Mouse (Mus musculus) heart, adult 11 months (tissue): ENCODE measurements at regions not wholly inside any gene's neighbourhood (a gene's known extent, or its start where the extent isn't known, plus 50 kb on each side); places are given as distances from the start of the nearest gene placed in this dataset.

Experiments used
- DNase-seq: peaks from one replicate; pipeline ENCODE4 v3.0.0; 2022

GRCm38 (mm10) chr13:37715770-37716693 is 62.2 kb upstream of the Rreb1 start:
- no peak for DNase-seq

GRCm38 (mm10) chr13:37717793-37718192 is 60.4 kb upstream of the Rreb1 start:
- no peak for DNase-seq

GRCm38 (mm10) chr13:37718364-37718763 is 59.8 kb upstream of the Rreb1 start:
- no peak for DNase-seq
